Comparison of ENCODE assay signal across 7 mouse cellular contexts in the genomic region with DNA sequence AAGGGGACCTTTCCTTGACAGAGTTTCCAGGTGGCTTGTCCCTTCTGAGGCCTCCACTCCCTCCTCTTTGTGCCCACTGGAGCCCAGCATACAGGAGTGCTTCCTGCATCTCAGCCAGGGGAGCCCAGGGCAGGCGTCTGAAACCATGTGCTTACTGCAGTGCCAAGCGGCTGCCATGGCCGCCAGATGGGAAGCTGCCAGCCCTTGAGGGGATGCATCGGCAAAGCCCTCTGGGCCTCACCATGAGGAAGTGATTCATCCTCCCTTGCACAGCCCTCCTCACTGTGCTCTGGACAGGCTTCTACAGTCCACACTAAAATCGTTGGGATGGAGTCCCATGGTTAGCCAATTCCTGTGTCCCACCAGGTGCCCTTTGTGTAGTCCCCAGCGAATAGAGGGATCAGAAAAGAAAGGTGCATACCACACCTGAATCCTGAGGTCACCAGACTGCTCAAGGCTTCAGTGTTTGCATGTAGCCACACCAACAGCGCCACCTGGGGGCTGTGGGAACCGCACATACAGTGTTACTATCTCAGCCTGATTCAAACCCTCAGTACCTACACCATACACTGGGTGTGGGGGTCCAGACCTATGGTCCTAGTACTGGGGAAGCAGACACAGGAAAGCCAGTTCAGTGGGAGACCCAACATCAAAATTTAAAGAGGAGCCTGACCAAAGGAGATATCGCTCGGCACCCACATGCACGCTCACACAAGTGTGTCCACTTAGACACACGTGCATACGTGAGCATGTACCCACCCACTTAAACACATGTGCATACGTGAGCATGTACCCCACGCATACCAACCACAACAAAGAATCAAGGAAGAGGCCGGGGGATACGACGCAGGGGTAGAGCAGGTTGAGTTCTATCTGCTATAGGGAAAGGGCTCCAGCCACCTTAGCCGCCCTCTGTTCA. TPM values are rescaled to one million over a fixed set of nuclear protein-coding genes. Genes with fewer than 3 reads are reported as not detected.
A peak's percentile ranks its signal among the peaks of the same experiment; 100 is the strongest.
DNase-seq lines count a peak whose midpoint lies in the region; ATAC-seq and TF ChIP-seq lines count a peak whose summit lies in the region.

No protein-coding gene starts in this region.

- no peaks in the 10 kb centered on the region for H3K36me3 ChIP-seq in midbrain, embryonic 11.5 days (ENCODE audit: control insufficient read depth, insufficient read depth, low read length)
- H3K36me3 ChIP-seq in midbrain, embryonic 10.5 days, result no peaks in the 10 kb centered on the region
- no peaks in the 10 kb centered on the region for H3K36me3 ChIP-seq in hindbrain, postnatal 0 days (ENCODE audit: insufficient read depth, low read length)

- TF ChIP-seq CTCF in hindbrain, postnatal 0 days (IDR thresholded peaks at IDR 0.05; ENCODE audit: low read depth), result peak; percentile 72

- no peaks in the 10 kb centered on the region for H3K9me3 ChIP-seq in midbrain, embryonic 11.5 days (ENCODE audit: control insufficient read depth, low read length)
- no peaks in the 10 kb centered on the region for H3K9me3 ChIP-seq in midbrain, embryonic 10.5 days (replicated peaks)
- no peaks in the 10 kb centered on the region for H3K9me3 ChIP-seq in hindbrain, postnatal 0 days (ENCODE audit: low read length)

- ATAC-seq in midbrain, embryonic 11.5 days (ENCODE audit: low FRiP score), result peak; percentile 59
- ATAC-seq in hindbrain, postnatal 0 days, result peak; percentile 52

- H3K4me1 ChIP-seq in midbrain, embryonic 11.5 days (ENCODE audit: control insufficient read depth, insufficient read depth, low read length), result no peaks in the 10 kb centered on the region
- H3K4me1 ChIP-seq in midbrain, embryonic 10.5 days, result peaks cover 3% of the 10 kb centered on the region
- no peaks in the 10 kb centered on the region for H3K4me1 ChIP-seq in hindbrain, postnatal 0 days (ENCODE audit: insufficient read depth, low read length)

- no peak overlapping the region for H3K9ac ChIP-seq in midbrain, embryonic 11.5 days (ENCODE audit: low read length)
- no peak overlapping the region for H3K9ac ChIP-seq in hindbrain, postnatal 0 days (replicated peaks; ENCODE audit: low read length)

- no peaks in the 10 kb centered on the region for H3K27me3 ChIP-seq in midbrain, embryonic 11.5 days (ENCODE audit: control insufficient read depth, insufficient read depth, low read length)
- no peaks in the 10 kb centered on the region for H3K27me3 ChIP-seq in midbrain, embryonic 10.5 days (ENCODE audit: low read depth, poor library complexity, severe bottlenecking)
- no peaks in the 10 kb centered on the region for H3K27me3 ChIP-seq in hindbrain, postnatal 0 days (ENCODE audit: insufficient read depth, low read length)

- H3K4me2 ChIP-seq in midbrain, embryonic 11.5 days, result no peak overlapping the region
- H3K4me2 ChIP-seq in hindbrain, postnatal 0 days (ENCODE audit: low read depth, low read length), result no peak overlapping the region

- no peak overlapping the region for H3K27ac ChIP-seq in midbrain, embryonic 11.5 days (ENCODE audit: low read depth, low read length)
- no peak overlapping the region for H3K27ac ChIP-seq in midbrain, embryonic 10.5 days (replicated peaks)
- no peak overlapping the region for H3K27ac ChIP-seq in hindbrain, postnatal 0 days

- H3K4me3 ChIP-seq in midbrain, embryonic 11.5 days (ENCODE audit: low read depth, low read length), result no peak overlapping the region
- no peak overlapping the region for H3K4me3 ChIP-seq in midbrain, embryonic 10.5 days
- H3K4me3 ChIP-seq in hindbrain, postnatal 0 days (ENCODE audit: low read length), result no peak overlapping the region

- WGBS in midbrain, embryonic 11.5 days, result 77% methylated on average over 19 of the region's 19 CpGs
- WGBS in midbrain, embryonic 10.5 days, result 81% methylated on average over 19 of the region's 19 CpGs
- WGBS in hindbrain, postnatal 0 days, result 72% methylated on average over 19 of the region's 19 CpGs

- peak; percentile 89 for DNase-seq in midbrain, embryonic 11.5 days (ENCODE audit: low spot score, missing footprints)
- no peak for DNase-seq in midbrain, embryonic 10.5 days (ENCODE audit: low spot score)
- peak; percentile 83 for DNase-seq in R1 (ENCODE audit: low read depth, low spot score)
- DNase-seq in cerebellum, postnatal 25 days, result peak; percentile 63 to 85
- DNase-seq in hindbrain, postnatal 0 days (ENCODE audit: low spot score), result peak; percentile 73
- DNase-seq in lung, postnatal 14 days, result peak; percentile 32
- DNase-seq in thymus, postnatal 4 days, result peak; percentile 78

RNA-seq across cellular contexts. Expression of a gene that starts 27.5 kb away (rescaled TPM):
- polyA plus RNA-seq in midbrain, embryonic 11.5 days (2014; fragmentation: Nextera tagmentation; extraction: Ambion mirVana), result 20.0 and 20.1 TPM in 2 replicates
- 10.1 and 13.6 TPM in 2 replicates for polyA plus RNA-seq in midbrain, embryonic 10.5 days (2016; fragmentation: Nextera tagmentation; extraction: Ambion mirVana)
- 42.8 and 56.9 TPM in 2 replicates for total RNA-seq in hindbrain, postnatal 0 days (2014; rRNA removed)
- 9.5 and 10.6 TPM in 2 replicates for polyA plus RNA-seq in hindbrain, postnatal 0 days (2015; fragmentation: Nextera tagmentation; extraction: Ambion mirVana)
